ENCODE assay signal across 8 mouse cellular contexts in the genomic region with DNA sequence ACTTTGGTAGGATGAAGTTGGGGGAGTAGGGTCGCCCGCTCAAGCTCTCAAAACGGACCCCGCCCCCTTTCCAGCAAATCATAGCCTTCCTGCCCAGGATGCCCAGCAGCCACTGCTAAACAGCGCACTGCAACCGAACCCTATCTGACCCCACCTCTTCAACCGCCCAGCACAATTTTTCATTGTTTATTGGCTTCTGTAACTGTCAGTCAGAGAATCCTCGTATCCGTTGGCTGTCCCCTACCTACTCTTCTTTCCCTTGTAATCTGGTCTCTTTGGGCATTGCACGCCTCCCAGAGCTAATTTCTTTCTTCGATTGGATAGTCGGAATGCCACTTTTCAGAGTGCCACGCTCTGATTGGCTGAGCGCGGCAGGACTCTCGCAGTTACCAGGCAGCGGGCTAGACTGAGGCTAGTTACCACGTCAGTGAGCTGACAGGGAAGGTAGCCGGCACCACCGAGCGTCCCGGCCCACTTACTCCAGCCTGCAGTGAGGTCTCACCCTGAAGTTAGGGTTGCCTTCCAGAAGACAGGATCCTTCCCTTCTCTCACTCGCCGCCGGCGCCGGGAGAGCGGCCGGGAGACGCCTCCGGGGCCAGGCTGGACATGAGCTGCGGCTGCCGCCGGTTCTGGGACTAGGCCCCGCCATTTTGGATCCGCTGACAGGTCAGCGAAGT. TPM values are rescaled to one million over a fixed set of nuclear protein-coding genes. Genes with fewer than 3 reads are reported as not detected.
DNase-seq lines count a peak whose midpoint lies in the region; ATAC-seq and TF ChIP-seq lines count a peak whose summit lies in the region.

A gene (plus strand): TSS at position 383 of the 677 bp plus-strand sequence.

- no peaks in the 10 kb centered on the region for H3K4me1 ChIP-seq in ES-Bruce4 (ENCODE audit: control insufficient read depth, insufficient read depth, low read length)
- H3K4me1 ChIP-seq in forebrain, embryonic 13.5 days, result peaks cover 31% of the 10 kb centered on the region
- H3K4me1 ChIP-seq in liver, postnatal 0 days (ENCODE audit: insufficient read depth), result peaks cover 30% of the 10 kb centered on the region
- peaks cover 30% of the 10 kb centered on the region for H3K4me1 ChIP-seq in neural tube, embryonic 14.5 days (ENCODE audit: control insufficient read depth, insufficient read depth, low read length)

- H3K4me2 ChIP-seq in forebrain, embryonic 13.5 days, result peak within 1 kb of the TSS; percentile 83
- peak within 1 kb of the TSS; percentile 83 for H3K4me2 ChIP-seq in liver, postnatal 0 days (ENCODE audit: low read depth, low read length)
- peak within 1 kb of the TSS; percentile 55 for H3K4me2 ChIP-seq in neural tube, embryonic 14.5 days (ENCODE audit: low read depth, low read length)

- TF ChIP-seq CTCF in ES-Bruce4 (IDR thresholded peaks at IDR 0.05; ENCODE audit: low read depth, low read length), result no peak
- TF ChIP-seq CTCF in liver, postnatal 0 days (IDR thresholded peaks at IDR 0.05; ENCODE audit: low read depth), result 0 out of 2 replicates have a peak, but pooled peaks have one; percentile 9

- 0 out of 2 replicates have a peak, but pooled peaks cover 6% of the 10 kb centered on the region for H3K27me3 ChIP-seq in ES-Bruce4 (ENCODE audit: control insufficient read depth, insufficient read depth, low read length, poor library complexity, severe bottlenecking)
- peaks cover 39% of the 10 kb centered on the region for H3K27me3 ChIP-seq in forebrain, embryonic 13.5 days
- H3K27me3 ChIP-seq in liver, postnatal 0 days (ENCODE audit: insufficient read depth, low read length), result peaks cover 37% of the 10 kb centered on the region
- H3K27me3 ChIP-seq in neural tube, embryonic 14.5 days (ENCODE audit: control insufficient read depth, insufficient read depth, low read length), result peaks cover 28% of the 10 kb centered on the region

- peak within 1 kb of the TSS; percentile 87 for H3K4me3 ChIP-seq in ES-Bruce4 (ENCODE audit: low read depth, low read length)
- peak within 1 kb of the TSS; percentile 86 for H3K4me3 ChIP-seq in forebrain, embryonic 13.5 days
- peak within 1 kb of the TSS; percentile 73 for H3K4me3 ChIP-seq in liver, postnatal 0 days (ENCODE audit: low read depth, low read length)
- H3K4me3 ChIP-seq in neural tube, embryonic 14.5 days (ENCODE audit: low read depth, low read length), result peak within 1 kb of the TSS; percentile 68

- no peaks in the 10 kb centered on the region for H3K9me3 ChIP-seq in ES-Bruce4 (replicated peaks; ENCODE audit: control insufficient read depth, insufficient read depth, low read length, poor library complexity, severe bottlenecking)
- H3K9me3 ChIP-seq in forebrain, embryonic 13.5 days (replicated peaks), result no peaks in the 10 kb centered on the region
- H3K9me3 ChIP-seq in liver, postnatal 0 days (ENCODE audit: low read length), result no peaks in the 10 kb centered on the region
- no peaks in the 10 kb centered on the region for H3K9me3 ChIP-seq in neural tube, embryonic 14.5 days (ENCODE audit: control insufficient read depth, low read length)

- no peak for TF ChIP-seq POLR2A in ES-Bruce4 (IDR thresholded peaks at IDR 0.05; ENCODE audit: insufficient read depth, low read length)

- H3K36me3 ChIP-seq in ES-Bruce4 (ENCODE audit: control insufficient read depth, insufficient read depth, low read length, poor library complexity, severe bottlenecking), result no peaks in the 10 kb centered on the region
- no peaks in the 10 kb centered on the region for H3K36me3 ChIP-seq in forebrain, embryonic 13.5 days (ENCODE audit: poor library complexity, severe bottlenecking)
- H3K36me3 ChIP-seq in liver, postnatal 0 days (replicated peaks; ENCODE audit: insufficient read depth, low read length), result no peaks in the 10 kb centered on the region
- H3K36me3 ChIP-seq in neural tube, embryonic 14.5 days (ENCODE audit: control insufficient read depth, insufficient read depth, low read length), result no peaks in the 10 kb centered on the region

- peak; percentile 97 to 98 for DNase-seq in heart, postnatal 10 days
- peak; percentile 99 for DNase-seq in large intestine, adult 2 months (ENCODE audit: low read depth, low spot score)
- peak; percentile 91 for DNase-seq in liver, postnatal 0 days
- DNase-seq in testis, postnatal 10 days (ENCODE audit: low spot score), result peak; percentile 88

- ATAC-seq in cerebellum, adult (ENCODE audit: insufficient number of reproducible peaks, low FRiP score, low TSS enrichment), result peak; percentile 100
- ATAC-seq in forebrain, embryonic 13.5 days, result peak; percentile 99
- peak; percentile 96 for ATAC-seq in liver, postnatal 0 days
- ATAC-seq in neural tube, embryonic 14.5 days (ENCODE audit: low read depth), result peak; percentile 99

- intact Hi-C loops in heart, postnatal 10 days (cut with DNase I), result loop anchor here (5.0 kb wide), 1 partner anchor 35 kb away; no protein-coding TSS in a partner anchor

- TF ChIP-seq EP300 in ES-Bruce4 (IDR thresholded peaks at IDR 0.05; ENCODE audit: insufficient read depth, low read depth, low read length), result no peak
- peak; percentile 31; the same call in 1 of the 2 replicates for TF ChIP-seq EP300 in liver, postnatal 0 days (IDR thresholded peaks at IDR 0.05; ENCODE audit: low read depth)

- H3K27ac ChIP-seq in ES-Bruce4 (ENCODE audit: insufficient read depth, low read length), result no peak within 1 kb of the TSS
- H3K27ac ChIP-seq in forebrain, embryonic 13.5 days, result peak within 1 kb of the TSS; percentile 17; the same call in 1 of the 2 replicates
- H3K27ac ChIP-seq in liver, postnatal 0 days (ENCODE audit: low read depth), result peak within 1 kb of the TSS; percentile 60; the same call in 1 of the 2 replicates
- peak within 1 kb of the TSS; percentile 24 for H3K27ac ChIP-seq in neural tube, embryonic 14.5 days (ENCODE audit: low read depth, low read length)

- WGBS in forebrain, embryonic 13.5 days, result under 1% methylated on average over 35 of the region's 37 CpGs
- WGBS in large intestine, adult 2 months, result under 1% methylated on average over 37 of the region's 37 CpGs
- under 1% methylated on average over 37 of the region's 37 CpGs for WGBS in liver, postnatal 0 days (ENCODE audit: insufficient replicate concordance)
- WGBS in neural tube, embryonic 14.5 days, result under 1% methylated on average over 37 of the region's 37 CpGs

- H3K9ac ChIP-seq in ES-Bruce4 (ENCODE audit: low read depth, poor library complexity, severe bottlenecking), result peak within 1 kb of the TSS; percentile 81
- peak within 1 kb of the TSS; percentile 84 for H3K9ac ChIP-seq in forebrain, embryonic 13.5 days
- peak within 1 kb of the TSS; percentile 74 for H3K9ac ChIP-seq in liver, postnatal 0 days (replicated peaks)
- H3K9ac ChIP-seq in neural tube, embryonic 14.5 days (replicated peaks; ENCODE audit: low read depth, low read length), result peak within 1 kb of the TSS; percentile 46

RNA-seq across cellular contexts. Expression of the gene that starts here (rescaled TPM):
- polyA plus RNA-seq in ES-Bruce4 (2011; ENCODE audit: insufficient read depth, insufficient read length, low read depth, missing spikeins), result 51.5 and 58.5 TPM in 2 replicates
- 54.4 and 62.8 TPM in 2 replicates for polyA plus RNA-seq in forebrain, embryonic 13.5 days (2015; fragmentation: Nextera tagmentation; extraction: Ambion mirVana)
- total RNA-seq in heart, postnatal 10 days (2021), result 10 to 100 TPM; 50.2 to 50.5 TPM
- polyA plus RNA-seq in large intestine, adult 2 months (2012; rRNA removed), result 67.8 and 92.2 TPM in 2 replicates
- 9.8 and 12.0 TPM in 2 replicates for polyA plus RNA-seq in liver, postnatal 0 days (2015; fragmentation: Nextera tagmentation; extraction: Ambion mirVana)
- 70.1 and 79.4 TPM in 2 replicates for polyA plus RNA-seq in neural tube, embryonic 14.5 days (2014; fragmentation: Nextera tagmentation; extraction: Ambion mirVana)
